Mouse (Mus musculus) erythroblast, embryonic 14.5 days (primary cell): Measurements from ENCODE around the gene Prr9.

Experiments
- GATA1 ChIP-seq: IDR thresholded peaks from 2 replicates; pipeline ENCODE4 v1.6.1; 2012; ENCODE audit warnings: low read length, inconsistent platforms, mixed read lengths
- TAL1 ChIP-seq: IDR thresholded peaks from 3 replicates; pipeline ENCODE4 v1.6.1; 2012; ENCODE audit warnings: low read length, inconsistent platforms, mixed read lengths

DNA sequence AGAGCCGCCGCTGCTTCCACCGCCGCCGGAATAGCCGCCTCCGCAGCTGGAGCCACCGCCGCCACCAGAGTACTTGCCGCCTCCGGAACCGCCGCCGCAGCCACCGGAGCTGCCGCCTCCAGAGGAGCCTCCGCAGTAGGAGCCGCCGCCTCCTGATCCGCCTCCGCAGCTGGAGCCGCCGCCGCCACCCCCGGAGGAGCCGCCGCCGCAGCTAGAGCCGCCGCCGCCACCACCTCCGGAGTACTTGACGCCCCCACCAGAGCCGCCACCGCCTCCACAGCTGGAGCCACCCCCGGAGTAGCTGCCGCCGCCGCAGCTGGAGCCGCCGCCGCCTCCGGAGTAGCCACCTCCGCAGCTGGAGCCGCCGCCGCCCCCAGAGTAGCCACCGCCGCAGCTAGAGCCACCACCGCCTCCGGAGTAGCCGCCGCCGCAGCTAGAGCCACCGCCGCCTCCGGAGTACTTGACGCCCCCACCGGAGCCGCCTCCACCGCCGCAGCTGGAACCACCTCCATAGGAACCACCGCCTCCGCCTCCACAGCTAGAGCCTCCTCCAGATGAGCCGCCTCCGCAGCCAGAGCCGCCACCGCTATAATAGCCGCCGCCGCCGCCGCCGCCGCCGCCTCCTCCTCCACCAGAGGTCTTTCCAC lies 42.3 kb downstream of the Prr9 start:
- TF ChIP-seq TAL1 (no peak), GATA1 (no peak)
